Mouse (Mus musculus): ENCODE data around the gene Ltbr.

Gene Ltbr

DNA sequence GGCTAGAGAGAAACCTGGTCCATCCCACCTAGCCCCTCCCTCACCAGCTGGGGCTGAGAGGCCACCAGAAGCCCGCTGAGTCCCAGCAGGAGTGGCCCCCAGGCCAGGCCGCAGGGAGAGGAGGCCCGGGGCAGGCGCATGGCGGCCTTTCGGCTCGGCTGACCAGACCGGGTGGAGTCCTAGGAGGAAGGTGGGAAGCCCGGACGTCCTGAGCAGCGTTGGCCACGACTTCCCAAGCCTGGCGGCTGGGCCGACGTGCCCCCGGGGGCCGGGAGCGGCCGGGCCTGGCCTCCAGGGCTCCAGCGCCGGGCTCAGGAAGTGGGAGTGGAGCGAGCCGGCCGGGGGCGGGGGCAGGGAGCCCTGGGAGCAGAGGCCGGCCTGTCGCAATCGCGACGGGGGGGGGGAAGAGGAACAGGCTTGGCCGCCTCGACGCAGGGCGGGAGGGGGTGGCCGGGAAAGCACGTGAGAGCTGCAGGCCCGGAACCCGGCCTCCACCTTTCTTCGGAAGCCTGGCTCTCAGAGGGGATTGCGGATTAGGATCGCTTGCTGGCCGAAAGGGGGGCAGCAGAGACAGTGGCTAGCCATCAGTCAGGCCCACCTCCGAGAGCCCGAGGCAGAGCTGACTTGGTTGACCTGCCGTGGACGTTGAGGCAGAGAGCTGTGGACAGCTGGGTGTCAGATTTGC, at the start of gene Ltbr:
Gene Ltbr, minus strand, starts transcription at position 340 of the 685 bp plus-strand sequence.
- ATAC-seq (ENCODE audit: insufficient number of reproducible peaks, low FRiP score, low TSS enrichment): peak; percentile 22; the same call in 1 of the 2 replicates

- ATAC-seq (ENCODE audit: insufficient number of reproducible peaks, low FRiP score, low TSS enrichment): no peak
Measured at GRCm38 (mm10) chr6:125363021-125363420, 49.3 kb upstream of the Ltbr start.

- no peak for ATAC-seq (ENCODE audit: insufficient number of reproducible peaks, low FRiP score, low TSS enrichment)
Measured at GRCm38 (mm10) chr6:125361467-125362291, 48.0 kb upstream of the Ltbr start.

GRCm38 (mm10) chr6:125360846-125361245, 47.2 kb upstream of the Ltbr start:
- ATAC-seq (ENCODE audit: insufficient number of reproducible peaks, low FRiP score, low TSS enrichment): no peak

GRCm38 (mm10) chr6:125359999-125360398, 46.3 kb upstream of the Ltbr start:
- no peak for ATAC-seq (ENCODE audit: insufficient number of reproducible peaks, low FRiP score, low TSS enrichment)

DNA sequence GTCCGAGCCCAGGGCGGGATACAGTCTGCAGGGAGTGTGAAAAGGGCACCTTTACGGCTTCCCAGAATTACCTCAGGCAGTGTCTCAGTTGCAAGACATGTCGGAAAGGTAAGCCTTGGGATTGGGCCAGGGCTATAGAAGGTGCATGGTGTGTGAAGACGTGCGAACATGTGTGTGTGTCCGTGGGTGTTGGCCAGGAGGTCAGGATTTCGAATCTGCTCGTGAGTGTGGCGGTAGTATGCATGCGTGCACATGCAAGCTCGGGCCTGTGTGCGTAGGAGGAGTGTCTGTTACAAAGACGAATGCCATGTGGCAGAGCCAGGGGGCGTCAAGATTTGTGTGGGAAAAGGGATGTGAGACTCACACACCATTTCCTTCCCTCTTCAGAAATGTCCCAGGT, 43.6 kb upstream of the Ltbr start:
- no peak for ATAC-seq (ENCODE audit: insufficient number of reproducible peaks, low FRiP score, low TSS enrichment)

- ATAC-seq (ENCODE audit: insufficient number of reproducible peaks, low FRiP score, low TSS enrichment): no peak
Measured at GRCm38 (mm10) chr6:125356264-125356663, 42.6 kb upstream of the Ltbr start.

DNA sequence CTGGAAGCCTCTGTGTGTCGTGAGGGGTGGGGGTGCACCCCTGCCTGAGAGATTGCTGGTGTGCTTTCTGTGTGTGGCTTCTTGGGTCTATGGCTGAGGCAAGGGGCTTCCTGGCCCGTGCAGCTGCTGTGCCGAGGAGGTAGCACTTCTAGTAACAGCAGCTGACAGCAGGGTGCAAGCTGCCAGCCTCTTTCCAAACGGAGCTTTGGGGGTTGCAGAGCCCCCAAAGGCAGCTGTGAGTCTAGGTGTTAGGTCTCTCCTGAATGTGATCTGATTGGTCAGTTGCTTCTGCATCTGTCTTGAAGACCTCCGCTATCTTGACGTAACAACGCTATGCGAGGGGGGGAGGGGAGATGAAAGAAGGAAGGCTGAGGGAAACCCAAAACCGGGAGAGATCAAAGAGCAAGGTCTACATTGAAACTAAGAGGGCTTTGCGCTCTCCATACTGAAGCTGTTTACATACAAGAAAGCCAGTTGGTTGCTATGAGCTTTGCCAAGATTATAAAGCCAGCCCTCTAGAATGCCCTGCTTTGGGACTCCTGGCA, 41.6 kb upstream of the Ltbr start:
- no peak for ATAC-seq (ENCODE audit: insufficient number of reproducible peaks, low FRiP score, low TSS enrichment)

DNA sequence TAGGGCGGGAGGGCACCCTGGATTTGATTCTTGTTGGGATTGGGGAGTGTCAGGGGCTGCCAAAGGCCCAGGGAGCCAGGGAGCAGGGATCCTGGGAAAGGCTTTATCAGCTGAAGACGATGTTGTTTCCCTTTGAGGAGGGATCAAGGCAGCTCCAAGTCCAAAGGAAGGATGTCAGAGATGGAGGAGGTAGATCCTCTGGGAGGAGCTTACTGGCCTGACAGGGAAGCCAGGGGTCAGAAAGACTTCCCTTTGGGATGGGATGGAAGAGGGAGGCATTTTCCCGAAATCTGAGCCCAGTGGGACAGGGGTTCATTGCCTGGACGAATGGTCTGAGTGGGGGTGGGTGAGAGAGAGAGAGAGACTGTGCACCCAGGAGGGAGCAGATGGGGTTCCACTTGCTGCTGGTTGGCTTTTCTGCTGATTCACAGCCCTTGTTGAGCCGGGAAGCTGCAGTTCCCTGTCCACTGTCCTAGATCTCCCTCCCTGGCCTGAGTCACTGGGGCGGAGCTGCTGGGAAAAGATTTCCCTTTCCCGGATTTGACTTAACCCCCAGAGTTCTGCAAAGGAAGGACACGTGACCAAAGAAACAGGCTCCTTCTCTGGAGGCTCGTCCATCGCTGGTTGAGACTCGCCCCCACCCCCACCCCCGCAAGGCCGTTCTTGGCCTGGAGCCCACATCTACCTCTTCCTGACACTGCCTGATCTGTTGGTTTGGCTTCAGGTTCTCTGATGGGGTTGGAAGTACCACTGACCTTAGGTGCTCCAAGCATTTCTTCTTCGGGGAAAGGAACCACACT, 40.9 kb upstream of the Ltbr start:
- ATAC-seq (ENCODE audit: insufficient number of reproducible peaks, low FRiP score, low TSS enrichment): no peak

DNA sequence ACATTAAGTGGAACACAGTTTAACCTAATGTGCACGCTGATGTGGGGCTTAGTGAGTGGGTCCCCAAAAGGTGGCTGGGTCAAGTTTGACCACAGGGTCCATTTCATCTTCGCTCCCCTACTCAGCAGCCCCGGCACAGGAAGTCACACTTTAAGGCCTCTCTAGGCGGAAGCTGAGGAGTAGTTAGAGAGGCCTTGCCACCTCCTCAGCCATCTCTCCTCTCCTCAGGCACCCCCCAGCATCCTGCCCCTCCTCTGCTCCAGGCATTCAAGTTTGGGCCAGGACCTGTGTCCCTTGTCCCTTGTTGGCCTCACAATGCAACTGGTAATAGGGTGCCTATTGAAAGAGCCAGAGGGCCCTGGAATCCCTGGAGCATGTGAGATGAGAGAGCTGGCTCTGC, 40.0 kb upstream of the Ltbr start:
- ATAC-seq (ENCODE audit: insufficient number of reproducible peaks, low FRiP score, low TSS enrichment): no peak

DNA sequence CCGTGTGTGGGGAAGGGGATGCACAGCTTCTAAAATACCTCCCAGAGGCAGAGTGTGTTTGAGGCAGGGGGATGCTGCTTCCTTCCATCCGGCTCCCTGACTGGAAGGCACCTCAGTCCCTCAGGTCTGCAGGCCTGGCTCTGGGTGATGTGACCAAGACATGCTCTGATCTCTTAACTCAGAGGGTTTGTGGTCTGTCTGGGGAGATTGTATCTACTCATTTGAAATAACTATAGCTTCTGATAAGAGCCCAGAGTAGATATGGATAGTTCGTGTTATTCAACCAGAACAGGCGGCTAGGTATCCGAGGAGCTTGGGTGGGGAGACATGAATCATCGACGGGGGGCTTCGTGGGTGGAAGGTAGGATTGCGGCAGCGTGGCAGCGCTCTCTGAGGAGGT, 39.5 kb upstream of the Ltbr start:
- ATAC-seq (ENCODE audit: insufficient number of reproducible peaks, low FRiP score, low TSS enrichment): no peak

DNA sequence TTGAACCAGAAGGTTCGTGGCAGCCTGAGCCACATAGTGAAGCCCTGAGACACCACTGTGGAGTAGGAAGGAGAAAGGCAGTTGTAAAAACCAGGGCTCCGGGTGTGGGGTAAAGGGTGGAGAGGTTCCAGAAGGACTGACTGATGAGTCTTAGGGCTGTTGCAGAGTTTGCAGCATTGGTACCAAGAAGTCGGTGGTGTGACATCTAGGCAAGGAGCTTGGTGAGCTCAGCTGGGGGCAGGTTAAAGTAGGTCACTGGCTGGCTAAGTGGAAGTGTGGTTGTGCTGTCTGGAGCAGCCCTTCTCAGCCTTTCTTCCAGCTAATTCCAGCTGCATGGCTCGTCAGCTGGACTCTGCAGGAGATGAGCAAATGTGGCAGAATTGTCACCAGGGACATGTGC, 39.1 kb upstream of the Ltbr start:
- ATAC-seq (ENCODE audit: insufficient number of reproducible peaks, low FRiP score, low TSS enrichment): no peak

GRCm38 (mm10) chr6:125352046-125352384, 38.3 kb upstream of the Ltbr start:
- no peak for ATAC-seq (ENCODE audit: insufficient number of reproducible peaks, low FRiP score, low TSS enrichment)

DNA sequence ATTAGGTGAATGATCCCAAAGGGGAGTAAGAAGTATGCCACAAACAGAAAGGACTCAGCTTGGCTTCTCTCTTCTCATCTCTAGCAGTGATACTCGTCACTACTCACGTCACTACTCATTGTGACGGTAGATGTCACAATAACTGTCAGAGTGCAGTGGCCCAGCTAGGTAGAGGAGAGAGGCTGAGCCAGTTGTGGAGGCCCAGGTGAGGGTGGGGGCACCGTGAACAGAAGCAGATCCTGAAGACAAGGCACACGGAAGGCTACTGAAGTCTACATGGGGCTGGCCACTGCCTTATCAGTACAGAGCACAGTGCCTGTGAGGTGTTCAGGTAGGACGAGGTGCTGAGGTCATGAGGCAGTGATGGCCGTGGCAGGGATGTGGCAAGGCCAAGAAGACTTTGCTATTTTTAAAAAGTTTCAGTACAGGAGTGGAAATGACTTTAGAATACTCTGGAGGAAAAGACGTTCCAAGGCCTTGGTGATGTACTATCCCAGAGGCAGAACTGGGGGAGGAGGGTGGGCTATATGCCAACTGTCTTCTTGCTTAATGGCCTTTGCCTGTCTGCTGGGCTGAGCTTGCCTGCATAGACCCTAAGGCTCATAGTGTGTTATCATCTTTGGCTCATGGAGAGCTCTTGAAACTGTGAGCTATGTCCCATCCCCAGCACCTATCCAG, 37.8 kb upstream of the Ltbr start:
- no peak for ATAC-seq (ENCODE audit: insufficient number of reproducible peaks, low FRiP score, low TSS enrichment)

DNA sequence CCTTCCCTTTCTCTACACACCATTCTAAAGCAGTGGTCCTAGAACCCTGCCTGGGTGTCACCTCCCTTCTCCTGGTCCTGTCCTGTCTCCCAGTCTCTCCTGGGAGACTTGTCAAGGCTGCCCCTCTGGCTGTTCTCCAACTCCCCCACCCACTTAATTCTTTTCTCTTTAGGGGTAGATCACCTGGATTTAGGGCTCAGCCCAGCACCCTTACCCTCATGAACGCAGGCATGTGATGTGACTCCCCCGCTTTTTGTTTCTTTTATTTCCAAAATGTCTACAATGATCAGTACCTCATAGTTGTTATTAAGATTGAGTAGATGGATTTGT, 37.3 kb upstream of the Ltbr start:
- ATAC-seq (ENCODE audit: insufficient number of reproducible peaks, low FRiP score, low TSS enrichment): no peak

DNA sequence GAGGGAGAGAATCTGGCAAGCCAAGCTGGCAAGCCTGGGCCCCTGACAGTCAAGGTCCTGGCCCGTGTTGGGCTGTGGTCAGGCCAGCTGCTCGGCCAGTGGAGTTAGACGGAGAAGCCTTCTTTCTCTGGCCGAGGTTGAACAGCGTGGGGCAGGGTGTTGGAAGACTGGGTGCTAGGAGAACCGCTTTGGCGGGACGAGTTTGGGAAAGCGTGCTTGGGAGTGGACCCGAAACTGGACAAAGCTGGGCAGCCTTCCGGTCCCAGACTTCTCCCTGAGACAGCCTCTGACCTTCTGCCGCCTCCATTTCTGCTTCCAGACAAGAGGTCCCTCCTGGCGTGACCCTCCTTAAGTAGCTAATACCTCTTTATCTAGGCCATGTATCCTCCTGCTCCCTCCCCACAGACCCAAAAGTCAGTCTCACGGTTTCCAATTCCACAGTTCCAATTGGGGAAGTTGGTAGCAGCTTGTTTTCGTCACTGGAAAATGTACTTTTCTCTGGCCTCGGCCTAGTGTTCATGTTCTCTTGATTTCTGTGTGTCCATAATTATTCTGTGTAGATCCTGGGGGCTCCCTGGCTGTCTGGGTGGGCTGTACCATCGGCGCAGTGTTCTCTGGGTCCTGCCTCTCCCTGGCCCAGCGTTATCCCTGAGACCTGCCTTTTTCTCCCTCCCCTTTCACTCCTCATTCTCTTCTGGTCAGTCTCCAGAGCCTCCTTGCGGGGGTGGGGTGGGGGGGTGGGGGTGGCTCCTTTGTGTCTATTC, 36.7 kb upstream of the Ltbr start:
- ATAC-seq (ENCODE audit: insufficient number of reproducible peaks, low FRiP score, low TSS enrichment): no peak

GRCm38 (mm10) chr6:125349575-125350230, 36.0 kb upstream of the Ltbr start:
- no peak for ATAC-seq (ENCODE audit: insufficient number of reproducible peaks, low FRiP score, low TSS enrichment)

- no peak for ATAC-seq (ENCODE audit: insufficient number of reproducible peaks, low FRiP score, low TSS enrichment)
Measured at GRCm38 (mm10) chr6:125348721-125349574, 35.3 kb upstream of the Ltbr start, which contains the start of gene Tnfrsf1a. Tnfrsf1a (plus strand) TSS chr6:125349362.

Data from cerebellum, adult (tissue).